Mouse (Mus musculus) CD4-positive naive resting alpha-beta T cell, adult 57 days (primary cell): ENCODE data around the gene Dlg4. TPM values are rescaled to one million over a fixed set of nuclear protein-coding genes. Genes with fewer than 3 reads are reported as not detected.

Source experiments
- total RNA-seq: library from RNA; stranded (reverse); gene quantifications from one replicate; pipeline ENCODE4 v1.2.4, GENCODE M21; 2023

The Dlg4 gene
- total RNA-seq, result 41.1 TPM

GRCm38 (mm10) chr11:70016669-70017068, at the start of gene Dlg4:
Gene Dlg4 (plus strand): TSS chr11:70016942.

DNA sequence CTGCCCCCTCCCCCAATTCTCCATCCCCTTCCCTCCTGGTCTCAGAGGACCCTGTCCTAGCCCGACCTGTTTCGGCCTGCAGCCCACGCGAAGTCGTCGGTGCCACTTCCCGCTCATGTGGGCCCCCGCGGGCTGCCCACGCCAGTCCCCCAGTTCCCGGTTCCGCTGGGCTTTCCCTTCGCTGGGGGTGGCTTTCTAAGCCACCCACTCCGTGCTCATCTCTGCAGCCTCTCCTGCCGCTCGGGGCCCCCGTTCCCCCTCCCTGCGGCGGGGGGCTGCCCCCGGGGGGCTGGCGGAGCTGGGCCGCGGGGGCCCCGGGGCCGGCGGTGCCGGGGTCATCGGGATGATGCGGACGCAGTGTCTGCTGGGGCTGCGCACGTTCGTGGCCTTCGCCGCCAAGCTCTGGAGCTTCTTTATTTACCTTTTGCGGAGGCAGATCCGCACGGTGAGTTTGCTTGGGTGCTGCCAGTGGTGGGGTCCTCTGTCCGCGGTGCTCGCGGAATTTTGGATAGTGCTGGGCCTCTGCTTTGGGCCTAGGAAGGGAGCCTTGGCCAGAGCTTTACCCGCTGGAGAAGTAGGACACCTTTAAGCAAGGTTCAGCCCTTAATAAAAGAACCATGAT, 35.5 kb upstream of the Dlg4 start, which contains the start of gene Ctdnep1:
Ctdnep1 (plus strand) TSS at position 16 of the 622 bp plus-strand sequence.

GRCm38 (mm10) chr11:69982225-69982624, 34.5 kb upstream of the Dlg4 start, which contains the start of gene Elp5:
Gene Elp5 (minus strand): TSS chr11:69982517.

GRCm38 (mm10) chr11:69990850-69991691, 25.7 kb upstream of the Dlg4 start, which contains the start of gene Gabarap:
Gene Gabarap (plus strand): TSS chr11:69991143.

DNA sequence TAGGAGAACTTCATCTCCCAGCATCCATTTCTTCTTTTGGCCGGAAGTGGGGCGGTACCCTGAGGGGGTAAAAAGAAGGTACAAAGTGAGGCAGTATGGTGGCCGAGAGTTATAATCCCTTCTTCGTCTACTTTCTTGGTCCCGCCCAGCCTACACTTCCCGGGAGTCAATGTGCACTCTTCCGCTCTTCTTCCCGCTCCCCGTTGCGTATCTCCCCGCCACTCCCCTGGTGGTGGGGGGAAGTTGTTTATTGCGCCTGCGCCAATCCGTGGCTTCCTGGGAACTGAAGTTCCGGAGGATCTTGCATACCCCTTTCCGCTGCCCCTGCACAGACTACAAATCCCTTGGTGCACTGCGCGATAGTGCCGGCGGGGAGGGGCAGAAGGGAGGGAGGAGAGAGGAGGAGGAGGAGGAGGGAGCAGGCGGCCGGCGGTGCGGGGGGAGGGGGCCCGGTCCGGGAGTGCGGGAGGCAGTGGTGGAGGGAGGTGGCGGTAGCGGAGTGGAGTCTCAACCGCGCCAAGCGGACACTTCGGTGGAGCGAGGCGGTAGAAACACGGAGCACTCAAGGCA, 21.3 kb upstream of the Dlg4 start, which contains the start of gene Phf23:
Phf23 (plus strand) TSS at position 387 of the 570 bp plus-strand sequence.

GRCm38 (mm10) chr11:70000396-70000898, 16.3 kb upstream of the Dlg4 start, which contains the start of gene Dvl2:
Gene Dvl2 (plus strand): TSS chr11:70000595.

DNA sequence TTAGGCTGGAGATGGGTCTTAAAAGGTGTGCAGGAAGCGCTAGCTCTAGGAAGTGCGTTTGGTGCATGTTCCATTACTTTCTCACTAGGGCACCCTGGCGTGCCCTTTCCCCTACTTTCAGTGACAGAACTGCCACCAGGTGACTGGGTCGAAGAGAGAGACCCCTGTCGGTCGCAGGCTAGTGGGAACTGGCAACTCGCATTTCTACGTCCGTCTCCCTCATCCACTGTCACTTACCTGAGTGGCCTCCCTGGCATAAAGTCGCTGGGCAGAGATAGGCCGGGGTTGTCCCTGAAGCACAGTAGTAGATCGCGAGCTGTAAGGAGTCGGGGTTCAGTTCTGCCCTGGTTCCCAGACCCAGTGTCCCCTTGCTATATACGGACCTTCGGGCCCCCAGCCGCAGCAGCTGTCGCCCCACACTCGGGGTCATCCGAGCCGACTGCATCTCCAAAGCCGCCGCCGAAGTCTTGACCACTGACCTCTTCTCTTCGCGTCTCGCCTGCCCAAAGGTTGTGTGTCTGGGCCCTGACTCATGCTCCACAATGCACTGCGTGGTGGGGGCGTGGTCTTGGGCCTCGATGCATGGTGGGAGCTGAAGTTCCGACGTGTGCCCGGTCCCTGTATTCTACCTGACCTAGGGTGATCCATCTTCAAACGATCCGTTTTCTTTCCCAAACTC, 1.7 kb upstream of the Dlg4 start, which contains the start of gene Acadvl:
Acadvl (minus strand) TSS at position 532 of the 679 bp plus-strand sequence.

DNA sequence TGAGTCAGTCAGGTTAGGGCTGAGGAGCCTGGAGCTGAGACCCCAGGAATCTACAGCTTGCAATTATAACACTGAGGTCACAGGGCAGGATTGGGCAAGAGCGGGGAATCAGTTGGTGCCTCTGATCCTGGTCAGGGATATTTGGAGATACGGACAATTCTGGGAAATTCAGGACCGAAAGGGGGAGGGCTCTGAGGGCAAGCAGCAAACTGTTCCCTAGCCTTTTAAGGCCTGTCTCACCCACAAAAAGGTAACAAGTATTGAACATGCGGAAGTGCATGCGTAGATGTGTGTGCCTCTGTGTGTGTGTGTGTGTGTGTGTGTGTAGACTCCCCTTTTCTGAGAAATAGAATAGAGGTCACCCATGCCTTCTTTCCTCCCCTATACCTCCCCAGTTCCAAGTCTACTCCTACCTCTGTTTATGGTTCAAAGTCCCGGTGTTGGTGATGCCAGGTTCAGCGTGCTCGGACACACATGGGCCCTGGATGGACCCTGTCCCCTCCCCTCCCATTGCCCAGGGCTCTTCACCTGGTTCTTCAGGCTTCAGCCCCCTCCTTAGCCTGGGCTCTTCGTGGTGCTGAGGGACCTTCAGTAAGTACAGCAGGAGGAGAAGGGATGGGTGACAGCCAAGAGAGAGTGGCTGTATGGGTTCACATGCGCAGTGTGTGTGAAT, 37.3 kb downstream of the Dlg4 start, which contains the start of gene Asgr1:
Asgr1 (plus strand) TSS at position 188 of the 673 bp plus-strand sequence.

GRCm38 (mm10) chr11:70091986-70092783, 75.4 kb downstream of the Dlg4 start, which contains the start of gene Asgr2:
Gene Asgr2 (plus strand): TSS chr11:70092644.

Other genes starting within 250 kb of the Dlg4 start
- 3.6 TPM for gene Chrnb1, start 221.0 kb upstream of the Dlg4 start, total RNA-seq
- 0.30 TPM for gene Fgf11, start 215.1 kb upstream of the Dlg4 start, total RNA-seq
- not detected for gene Tmem102, start 211.3 kb upstream of the Dlg4 start, total RNA-seq
- gene Gm39566, start 201.6 kb upstream of the Dlg4 start, total RNA-seq, result not detected
- not detected for gene Spem2, start 198.5 kb upstream of the Dlg4 start, total RNA-seq
- gene Spem1, start 194.8 kb upstream of the Dlg4 start, total RNA-seq, result not detected
- gene Nlgn2, start 179.2 kb upstream of the Dlg4 start, total RNA-seq, result 1.0 TPM
- 15.1 TPM for gene Tmem256, start 178.4 kb upstream of the Dlg4 start, total RNA-seq
- 12.0 TPM for gene Plscr3, start 170.6 kb upstream of the Dlg4 start, total RNA-seq
- not detected for gene Tnk1, start 158.2 kb upstream of the Dlg4 start, total RNA-seq
- gene Tmem95, start 138.9 kb upstream of the Dlg4 start, total RNA-seq, result not detected
- gene Kctd11, start 135.5 kb upstream of the Dlg4 start, total RNA-seq, result 1.7 TPM
- 418 TPM for gene Acap1, start 121.4 kb upstream of the Dlg4 start, total RNA-seq
- 2.6 TPM for gene 2810408A11Rik, start 116.0 kb upstream of the Dlg4 start, total RNA-seq
- gene Neurl4, start 115.9 kb upstream of the Dlg4 start, total RNA-seq, result 63.0 TPM
- gene Gps2, start 103.1 kb upstream of the Dlg4 start, total RNA-seq, result 149 TPM
- gene Eif5a, start 95.0 kb upstream of the Dlg4 start, total RNA-seq, result 316 TPM
- not detected for gene Ybx2, start 81.1 kb upstream of the Dlg4 start, total RNA-seq
- not detected for gene Slc2a4, start 68.8 kb upstream of the Dlg4 start, total RNA-seq
- not detected for gene Cldn7, start 52.2 kb upstream of the Dlg4 start, total RNA-seq
- gene Ctdnep1, start 35.8 kb upstream of the Dlg4 start, total RNA-seq, result 107 TPM
- 43.9 TPM for gene Elp5, start 34.4 kb upstream of the Dlg4 start, total RNA-seq
- gene Gabarap, start 25.8 kb upstream of the Dlg4 start, total RNA-seq, result 190 TPM
- 72.5 TPM for gene Phf23, start 21.2 kb upstream of the Dlg4 start, total RNA-seq
- gene Dvl2, start 16.3 kb upstream of the Dlg4 start, total RNA-seq, result 39.2 TPM
- gene Acadvl, start 1.5 kb upstream of the Dlg4 start, total RNA-seq, result 79.5 TPM
- not detected for gene Asgr1, start 37.1 kb downstream of the Dlg4 start, total RNA-seq
- gene Asgr2, start 75.7 kb downstream of the Dlg4 start, total RNA-seq, result not detected
- gene Mgl2, start 113.4 kb downstream of the Dlg4 start, total RNA-seq, result not detected
- 1.6 TPM for gene Clec10a, start 139.3 kb downstream of the Dlg4 start, total RNA-seq
- not detected for gene Slc16a11, start 195.8 kb downstream of the Dlg4 start, total RNA-seq
- 3.4 TPM for gene Slc16a13, start 204.1 kb downstream of the Dlg4 start, total RNA-seq
- gene Bcl6b, start 212.9 kb downstream of the Dlg4 start, total RNA-seq, result 0.77 TPM
- 70.5 TPM for gene 0610010K14Rik, start 221.0 kb downstream of the Dlg4 start, total RNA-seq
- gene Gm21988, start 222.9 kb downstream of the Dlg4 start, total RNA-seq, result 4.8 TPM
- gene Rnasek, start 222.9 kb downstream of the Dlg4 start, total RNA-seq, result 68.2 TPM
- gene Alox12, start 238.4 kb downstream of the Dlg4 start, total RNA-seq, result 1.1 TPM